Mouse (Mus musculus) stomach, postnatal 0 days (tissue): Measurements from ENCODE around the gene P4ha2. TPM values are rescaled to one million over a fixed set of nuclear protein-coding genes. Genes with fewer than 3 reads are reported as not detected.
"Not testable (repeated sequence)": the region's sequence is repeated elsewhere in the genome, so short reads cannot be mapped to it uniquely, and the experiment has no call there.

Source experiments
- ATAC-seq: fragments of 200-750 bp; cut with Nextera tagmentation; 2 replicates; pipeline ENCODE4 v1.8.0; 2017; ENCODE audit not compliant: low FRiP score, low TSS enrichment
- DNase-seq: peaks from one replicate; pipeline ENCODE4 v3.0.0-alpha.2; 2016; ENCODE audit warnings: low spot score
- H3K27ac ChIP-seq: fragments of 300-500 bp; sonication (generic); replicated peaks from 2 replicates; pipeline ENCODE4 v1.5.1; 2014; ENCODE audit warnings: mild to moderate bottlenecking, control low read depth
- H3K27me3 ChIP-seq: fragments of 300-500 bp; sonication (generic); 2 replicates; pipeline ENCODE4 v1.6.1; 2014; ENCODE audit warnings: low read length; ENCODE audit not compliant: control insufficient read depth, insufficient read depth
- H3K36me3 ChIP-seq: fragments of 300-500 bp; sonication (generic); 2 replicates; pipeline ENCODE4 v1.6.1; 2014; ENCODE audit warnings: low read length, mixed read lengths; ENCODE audit not compliant: control insufficient read depth, insufficient read depth
- H3K4me1 ChIP-seq: fragments of 300-500 bp; sonication (generic); replicated peaks from 2 replicates; pipeline ENCODE4 v1.6.1; 2014; ENCODE audit warnings: antibody characterized with exemption; ENCODE audit not compliant: control insufficient read depth, insufficient read depth
- H3K4me2 ChIP-seq: fragments of 300-500 bp; sonication (generic); replicated peaks from 2 replicates; pipeline ENCODE4 v1.6.1; 2014; ENCODE audit warnings: low read depth, mild to moderate bottlenecking, control low read depth, moderate library complexity
- H3K4me3 ChIP-seq: fragments of 300-500 bp; sonication (generic); 2 replicates; pipeline ENCODE4 v1.5.1; 2014; ENCODE audit warnings: low read depth, low read length, control low read depth
- H3K9ac ChIP-seq: fragments of 300-500 bp; sonication (generic); 2 replicates; pipeline ENCODE4 v1.6.1; 2014; ENCODE audit warnings: mild to moderate bottlenecking, low read length, control low read depth, mixed read lengths
- H3K9me3 ChIP-seq: fragments of 300-500 bp; sonication (generic); 2 replicates; pipeline ENCODE4 v1.6.1; 2016; ENCODE audit warnings: low read length; ENCODE audit not compliant: control insufficient read depth
- CTCF ChIP-seq: IDR thresholded peaks from 2 replicates; pipeline ENCODE4 v1.5.1; 2016; ENCODE audit warnings: antibody characterized with exemption, low read depth, mild to moderate bottlenecking, moderate library complexity
- EP300 ChIP-seq: optimal IDR thresholded peaks from 2 replicates; pipeline ENCODE3; 2016; ENCODE audit warnings: antibody characterized with exemption
- WGBS: fragments of 180-500 bp; shearing (Covaris S2); extraction: QIAGEN DNeasy Blood & Tissue Kit; methylation state at CpG from one replicate; pipeline ENCODE4 v1.1.7; 2014; 5-methylcytosine and 5-hydroxymethylcytosine counted together
- polyA plus RNA-seq: library from polyadenylated mRNA; unstranded; fragments of >200 nt; fragmentation: Nextera tagmentation; extraction: Ambion mirVana; gene quantifications from 2 replicates; pipeline ENCODE4 v1.2.1, GENCODE M21; 2015

Gene P4ha2
- polyA plus RNA-seq, 1 experiment from 2014 or later: 30.2 TPM

GRCm38 (mm10) chr11:54132290-54132689, 32.4 kb downstream of the P4ha2 start:
- ATAC-seq (no peak), DNase-seq (no peak)
- Histone ChIP-seq H3K4me1 (no peaks in the 10 kb centered on the region), H3K9ac (no peak overlapping the region), H3K4me3 (no peak overlapping the region), H3K27ac (no peak overlapping the region), H3K9me3 (no peaks in the 10 kb centered on the region), H3K36me3 (peaks cover 6% of the 10 kb centered on the region; the same call in 1 of the 2 replicates), H3K4me2 (no peak overlapping the region), H3K27me3 (no peaks in the 10 kb centered on the region)
- TF ChIP-seq CTCF: no peak
- no peak for TF ChIP-seq EP300
- WGBS: 54% methylated on average over 10 of the region's 10 CpGs

DNA sequence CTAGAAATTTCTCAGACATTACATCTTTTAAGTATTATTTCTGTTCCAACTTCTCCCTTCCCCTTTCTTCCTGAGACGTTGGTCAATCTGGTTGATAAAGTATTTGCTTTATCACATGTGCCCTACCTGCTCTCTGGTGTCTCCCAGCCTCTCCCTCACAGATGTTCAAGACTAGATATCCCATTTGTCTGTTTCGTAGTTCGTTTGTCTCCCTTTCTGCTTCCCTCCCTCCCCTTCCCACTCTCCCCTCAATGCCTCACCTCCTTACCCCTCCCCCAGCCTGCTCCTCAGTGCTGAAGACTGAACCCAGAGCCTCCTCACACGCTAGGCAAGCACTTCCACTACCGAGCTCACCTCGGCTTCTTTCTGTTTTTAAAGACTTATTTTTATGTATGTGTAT, 35.0 kb downstream of the P4ha2 start:
- Histone ChIP-seq H3K9me3 (no peaks in the 10 kb centered on the region), H3K9ac (no peak overlapping the region), H3K4me1 (no peaks in the 10 kb centered on the region), H3K36me3 (no peaks in the 10 kb centered on the region), H3K27ac (no peak overlapping the region), H3K4me2 (no peak overlapping the region), H3K4me3 (no peak overlapping the region), H3K27me3 (no peaks in the 10 kb centered on the region)
- 72% methylated on average over 6 of the region's 6 CpGs for WGBS
- DNase-seq: no peak
- ATAC-seq: no peak
- no peak for TF ChIP-seq CTCF
- TF ChIP-seq EP300: no peak

GRCm38 (mm10) chr11:54140159-54140558, 40.3 kb downstream of the P4ha2 start:
- not testable (repeated sequence) for H3K27ac ChIP-seq, H3K9ac ChIP-seq, H3K4me3 ChIP-seq, ATAC-seq, H3K36me3 ChIP-seq, H3K27me3 ChIP-seq, H3K4me1 ChIP-seq, H3K4me2 ChIP-seq, H3K9me3 ChIP-seq
- peak; percentile 46 for DNase-seq
- 42% methylated on average over 2 of the region's 2 CpGs for WGBS

DNA sequence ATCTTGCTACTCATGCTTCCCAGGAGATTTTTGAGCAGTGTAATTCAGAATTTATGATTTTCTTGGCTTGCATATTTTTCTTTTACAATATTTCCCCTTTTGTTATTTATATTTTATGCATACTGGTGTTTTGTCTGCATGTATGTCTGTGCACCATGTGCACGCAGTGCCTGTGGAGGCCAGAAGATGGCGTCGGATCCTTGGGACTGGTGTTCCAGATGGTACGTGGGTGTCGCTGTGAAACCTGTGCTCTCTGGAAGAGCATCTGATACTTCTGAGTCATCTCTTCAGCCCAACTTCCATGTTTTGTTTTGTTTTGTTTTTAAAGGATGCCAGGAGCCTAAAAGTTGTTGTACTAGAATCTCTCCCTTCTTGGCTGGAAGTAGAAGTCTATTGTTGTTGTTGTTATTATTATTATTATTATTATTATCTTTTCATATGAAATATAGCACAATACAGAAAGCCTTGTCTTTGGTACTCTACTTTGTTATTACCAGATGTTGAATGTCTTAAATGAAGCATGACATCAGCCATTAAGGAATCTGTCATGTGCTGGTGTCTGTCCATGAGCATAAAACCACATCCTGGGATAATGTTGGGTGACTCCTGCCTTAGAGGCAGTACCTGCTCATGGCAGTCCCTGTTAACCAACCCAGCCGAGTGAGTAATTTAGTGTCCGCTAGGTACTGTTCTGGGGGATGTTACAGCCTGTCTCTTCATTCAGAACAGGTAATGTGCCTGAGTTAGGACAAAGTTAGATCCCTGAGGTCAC, 41.5 kb downstream of the P4ha2 start:
- no peak overlapping the region for H3K4me2 ChIP-seq
- H3K4me3 ChIP-seq: no peak overlapping the region
- H3K36me3 ChIP-seq: no peaks in the 10 kb centered on the region
- WGBS: 87% methylated on average over 7 of the region's 7 CpGs
- no peak overlapping the region for H3K27ac ChIP-seq
- TF ChIP-seq CTCF (no peak), EP300 (no peak)
- H3K27me3 ChIP-seq: no peaks in the 10 kb centered on the region
- no peaks in the 10 kb centered on the region for H3K9me3 ChIP-seq
- no peak for ATAC-seq
- H3K9ac ChIP-seq: no peak overlapping the region
- DNase-seq: no peak
- no peaks in the 10 kb centered on the region for H3K4me1 ChIP-seq

- WGBS: 30% methylated on average over 3 of the region's 3 CpGs
- peak; percentile 67 for DNase-seq
Observed at GRCm38 (mm10) chr11:54144886-54145285, 45.0 kb downstream of the P4ha2 start.

GRCm38 (mm10) chr11:54145990-54146389, 46.1 kb downstream of the P4ha2 start:
- no peak for DNase-seq
- Histone ChIP-seq H3K36me3 (no peaks in the 10 kb centered on the region), H3K4me2 (no peak overlapping the region)

More at GRCm38 (mm10) chr11:54144886-54145285, 45.0 kb downstream of the P4ha2 start:
- TF ChIP-seq CTCF: peak; percentile 85
- TF ChIP-seq EP300: no peak
- no peak overlapping the region for H3K9ac ChIP-seq
- no peak overlapping the region for H3K4me3 ChIP-seq
- H3K4me1 ChIP-seq: no peaks in the 10 kb centered on the region
- H3K36me3 ChIP-seq: no peaks in the 10 kb centered on the region
- no peak overlapping the region for H3K4me2 ChIP-seq
- H3K9me3 ChIP-seq: no peaks in the 10 kb centered on the region
- H3K27ac ChIP-seq: no peak overlapping the region
- no peak for ATAC-seq
- no peaks in the 10 kb centered on the region for H3K27me3 ChIP-seq

More at GRCm38 (mm10) chr11:54145990-54146389, 46.1 kb downstream of the P4ha2 start:
- no peaks in the 10 kb centered on the region for H3K4me1 ChIP-seq
- no peak overlapping the region for H3K27ac ChIP-seq
- no peaks in the 10 kb centered on the region for H3K27me3 ChIP-seq
- H3K9ac ChIP-seq: no peak overlapping the region
- H3K9me3 ChIP-seq: no peaks in the 10 kb centered on the region
- TF ChIP-seq EP300: no peak
- no peak for TF ChIP-seq CTCF
- no peak for ATAC-seq
- H3K4me3 ChIP-seq: no peak overlapping the region
- WGBS: 84% methylated on average over 6 of the region's 6 CpGs
